Mouse (Mus musculus): ENCODE measurements at regions not wholly inside any gene's neighbourhood (a gene's known extent, or its start where the extent isn't known, plus 50 kb on each side); places are given as distances from the start of the nearest gene placed in this dataset.

- DNase-seq (ENCODE audit: extremely low spot score in 1 of 2, low spot score in 2 of 2): no peak
- intact Hi-C loops (cut with DNase I): no loop called here
Observed at GRCm38 (mm10) chr11:24328481-24328880, 250.6 kb downstream of the Bcl11a start.

GRCm38 (mm10) chr11:24330366-24331124, 252.7 kb downstream of the Bcl11a start:
- no peak for DNase-seq (ENCODE audit: extremely low spot score in 1 of 2, low spot score in 2 of 2)
- intact Hi-C loops (cut with DNase I): no loop called here

GRCm38 (mm10) chr11:24332241-24332640, 254.4 kb downstream of the Bcl11a start:
- no peak for DNase-seq (ENCODE audit: extremely low spot score in 1 of 2, low spot score in 2 of 2)
- intact Hi-C loops (cut with DNase I): no loop called here

- no peak for DNase-seq (ENCODE audit: extremely low spot score in 1 of 2, low spot score in 2 of 2)
- intact Hi-C loops (cut with DNase I): no loop called here
Observed at GRCm38 (mm10) chr11:24333111-24333510, 255.3 kb downstream of the Bcl11a start.

GRCm38 (mm10) chr11:24335256-24335655, 257.4 kb downstream of the Bcl11a start:
- intact Hi-C loops (cut with DNase I): no loop called here
- no peak for DNase-seq (ENCODE audit: extremely low spot score in 1 of 2, low spot score in 2 of 2)

GRCm38 (mm10) chr11:24338111-24338510, 260.3 kb downstream of the Bcl11a start:
- intact Hi-C loops (cut with DNase I): no loop called here
- no peak for DNase-seq (ENCODE audit: extremely low spot score in 1 of 2, low spot score in 2 of 2)

GRCm38 (mm10) chr11:24339061-24339460, 261.2 kb downstream of the Bcl11a start:
- intact Hi-C loops (cut with DNase I): no loop called here
- DNase-seq (ENCODE audit: extremely low spot score in 1 of 2, low spot score in 2 of 2): no peak

GRCm38 (mm10) chr11:24340677-24341076, 262.8 kb downstream of the Bcl11a start:
- no peak for DNase-seq (ENCODE audit: extremely low spot score in 1 of 2, low spot score in 2 of 2)
- intact Hi-C loops (cut with DNase I): no loop called here

- no peak for DNase-seq (ENCODE audit: extremely low spot score in 1 of 2, low spot score in 2 of 2)
- intact Hi-C loops (cut with DNase I): no loop called here
Observed at GRCm38 (mm10) chr11:24341650-24342049, 263.8 kb downstream of the Bcl11a start.

GRCm38 (mm10) chr11:24342176-24342575, 264.3 kb downstream of the Bcl11a start:
- intact Hi-C loops (cut with DNase I): no loop called here
- no peak for DNase-seq (ENCODE audit: extremely low spot score in 1 of 2, low spot score in 2 of 2)

- intact Hi-C loops (cut with DNase I): no loop called here
- DNase-seq (ENCODE audit: extremely low spot score in 1 of 2, low spot score in 2 of 2): no peak
Observed at GRCm38 (mm10) chr11:24342732-24343131, 264.9 kb downstream of the Bcl11a start.

GRCm38 (mm10) chr11:24347225-24347624, 269.4 kb downstream of the Bcl11a start:
- intact Hi-C loops (cut with DNase I): no loop called here
- DNase-seq (ENCODE audit: extremely low spot score in 1 of 2, low spot score in 2 of 2): no peak

- no peak for DNase-seq (ENCODE audit: extremely low spot score in 1 of 2, low spot score in 2 of 2)
- intact Hi-C loops (cut with DNase I): no loop called here
Observed at GRCm38 (mm10) chr11:24348741-24349140, 270.9 kb downstream of the Bcl11a start.

GRCm38 (mm10) chr11:24349967-24350643, 272.2 kb downstream of the Bcl11a start:
- no peak for DNase-seq (ENCODE audit: extremely low spot score in 1 of 2, low spot score in 2 of 2)
- intact Hi-C loops (cut with DNase I): no loop called here

GRCm38 (mm10) chr11:24350839-24351238, 273.0 kb downstream of the Bcl11a start:
- intact Hi-C loops (cut with DNase I): no loop called here
- no peak for DNase-seq (ENCODE audit: extremely low spot score in 1 of 2, low spot score in 2 of 2)

GRCm38 (mm10) chr11:24352071-24352470, 274.2 kb downstream of the Bcl11a start:
- DNase-seq (ENCODE audit: extremely low spot score in 1 of 2, low spot score in 2 of 2): no peak
- intact Hi-C loops (cut with DNase I): no loop called here

- DNase-seq (ENCODE audit: extremely low spot score in 1 of 2, low spot score in 2 of 2): no peak
- intact Hi-C loops (cut with DNase I): no loop called here
Observed at GRCm38 (mm10) chr11:24353056-24353455, 275.2 kb downstream of the Bcl11a start.

GRCm38 (mm10) chr11:24357388-24357787, 279.5 kb downstream of the Bcl11a start:
- no peak for DNase-seq (ENCODE audit: extremely low spot score in 1 of 2, low spot score in 2 of 2)

GRCm38 (mm10) chr11:24359086-24359485, 281.2 kb downstream of the Bcl11a start:
- DNase-seq (ENCODE audit: extremely low spot score in 1 of 2, low spot score in 2 of 2): no peak
- intact Hi-C loops (cut with DNase I): no loop called here

More at GRCm38 (mm10) chr11:24357388-24357787, 279.5 kb downstream of the Bcl11a start:
- intact Hi-C loops (cut with DNase I): no loop called here

GRCm38 (mm10) chr11:24361998-24362687, 284.3 kb downstream of the Bcl11a start:
- no peak for DNase-seq (ENCODE audit: extremely low spot score in 1 of 2, low spot score in 2 of 2)
- intact Hi-C loops (cut with DNase I): no loop called here

All from left cerebral cortex, postnatal 10 days (tissue).